Mouse (Mus musculus): ENCODE results near the gene Kcnip1. TPM values are rescaled to one million over a fixed set of nuclear protein-coding genes. Genes with fewer than 3 reads are reported as not detected.
A peak's percentile ranks its signal among the peaks of the same experiment; 100 is the strongest.

The Kcnip1 gene
- total RNA-seq, 2 experiments from 2014 or later = 0.11 TPM; not detected in 1

DNA sequence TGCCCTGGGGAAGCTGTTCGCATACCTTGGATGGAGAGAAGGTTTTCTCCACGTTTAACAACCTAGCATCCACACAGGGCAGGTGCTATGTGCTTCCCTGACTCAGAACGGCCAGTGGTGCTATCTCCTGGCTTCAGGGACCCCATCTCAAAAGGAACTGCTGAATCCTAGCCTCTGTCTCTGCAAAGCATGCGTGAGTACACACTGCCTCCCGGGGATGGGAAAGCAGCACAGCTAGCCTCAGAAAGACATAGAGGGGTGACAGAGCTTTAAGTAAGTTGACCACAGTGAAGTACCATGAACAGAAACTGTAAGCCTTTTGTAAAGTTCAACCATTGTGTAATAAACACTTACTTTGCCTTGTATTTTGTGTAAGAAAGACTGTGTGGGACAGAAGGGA, 544 bp upstream of the Kcnip1 start:
- no peak for DNase-seq
- intact Hi-C loops (cut with DNase I) = no loop called here

- no peak for DNase-seq
- intact Hi-C loops (cut with DNase I) = no loop called here
These were observed 3.0 kb downstream of the Kcnip1 start for GRCm38 (mm10) chr11:33990002-33990401.

GRCm38 (mm10) chr11:33986525-33986924, 6.4 kb downstream of the Kcnip1 start:
- DNase-seq = no peak
- intact Hi-C loops (cut with DNase I) = no loop called here

DNA sequence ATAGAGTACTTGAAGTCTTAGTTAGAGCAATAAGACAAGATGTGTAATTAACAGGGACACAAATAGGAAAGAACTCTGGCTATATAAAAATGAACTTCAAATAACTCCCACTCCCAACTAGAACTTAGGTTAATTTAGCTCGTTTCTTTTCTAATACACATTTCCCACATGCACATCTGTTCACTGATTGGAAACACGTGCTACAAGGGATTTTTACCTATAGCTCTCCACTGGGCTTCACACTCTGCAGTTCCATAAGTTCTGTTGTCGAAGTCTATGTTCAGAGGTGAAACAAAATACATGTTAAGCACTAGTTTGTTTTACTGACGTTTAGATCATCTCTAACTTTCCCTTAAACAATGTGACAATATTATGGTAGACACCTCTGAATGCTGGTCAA, 12.8 kb downstream of the Kcnip1 start:
- intact Hi-C loops (cut with DNase I) = no loop called here
- DNase-seq = no peak

GRCm38 (mm10) chr11:33975121-33975520, 17.8 kb downstream of the Kcnip1 start:
- intact Hi-C loops (cut with DNase I) = no loop called here
- DNase-seq = no peak

GRCm38 (mm10) chr11:33974341-33975040, 18.5 kb downstream of the Kcnip1 start:
- intact Hi-C loops (cut with DNase I) = no loop called here
- no peak for DNase-seq

DNA sequence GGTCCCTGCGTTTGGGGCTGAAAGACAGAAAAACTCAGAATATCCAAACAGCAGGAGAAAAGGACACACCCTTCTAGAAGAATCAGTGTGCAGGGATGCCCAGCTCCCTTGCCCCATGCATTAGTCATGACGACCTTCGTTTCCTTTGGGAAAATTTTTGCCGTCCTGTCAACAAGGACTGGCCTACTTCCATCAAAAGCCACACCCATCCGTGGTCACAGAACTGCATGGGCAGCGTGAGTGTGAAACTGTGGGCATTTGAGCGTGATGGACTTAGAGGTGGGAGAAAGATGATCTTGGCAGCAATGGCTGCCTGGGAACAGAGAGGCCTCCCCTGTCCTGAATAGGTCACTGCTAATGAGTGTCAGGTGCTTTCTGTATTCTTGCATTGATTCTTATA, 20.8 kb downstream of the Kcnip1 start:
- intact Hi-C loops (cut with DNase I) = no loop called here
- no peak for DNase-seq

DNA sequence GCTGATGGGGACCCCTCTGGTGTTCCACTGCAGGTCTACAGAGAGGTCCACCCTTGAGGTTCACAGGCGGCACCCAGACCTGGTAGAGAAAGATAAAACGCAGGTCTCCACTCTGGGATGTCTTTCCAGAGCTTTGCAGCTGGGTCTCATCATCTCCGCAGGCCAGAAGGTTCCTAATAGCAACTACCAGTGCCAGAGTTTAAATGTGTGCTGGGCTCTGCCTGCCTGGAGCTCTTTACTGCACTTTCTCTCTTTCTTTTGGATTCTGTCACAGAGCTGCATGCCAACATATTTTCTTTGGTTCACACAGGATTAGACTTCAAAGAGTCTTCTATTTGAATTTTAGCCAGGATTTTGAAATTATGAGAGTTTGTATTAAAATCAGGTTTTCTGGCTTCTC, 23.8 kb downstream of the Kcnip1 start:
- no peak for DNase-seq

DNA sequence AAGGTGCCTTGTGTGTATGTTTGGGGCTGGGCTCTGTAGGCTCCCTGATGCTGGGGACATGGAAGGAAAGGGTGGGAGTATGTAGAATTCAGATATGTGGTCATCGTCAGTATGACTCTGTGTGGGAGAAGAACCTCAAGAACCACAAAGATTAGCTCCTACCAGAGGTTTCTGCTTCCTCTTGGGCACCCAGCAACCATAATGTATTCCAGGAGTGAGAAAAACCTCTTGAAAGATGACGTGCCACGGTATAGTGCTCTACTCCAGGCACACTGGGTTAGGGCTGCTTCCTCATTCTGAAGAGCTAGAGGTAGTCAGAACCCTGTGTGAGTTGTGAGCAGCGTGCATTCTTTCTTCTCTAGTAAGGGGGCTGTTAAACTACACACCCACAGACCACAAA, 25.2 kb downstream of the Kcnip1 start:
- intact Hi-C loops (cut with DNase I) = no loop called here
- no peak for DNase-seq

More for the DNA sequence above, 23.8 kb downstream of the Kcnip1 start:
- intact Hi-C loops (cut with DNase I) = no loop called here

DNA sequence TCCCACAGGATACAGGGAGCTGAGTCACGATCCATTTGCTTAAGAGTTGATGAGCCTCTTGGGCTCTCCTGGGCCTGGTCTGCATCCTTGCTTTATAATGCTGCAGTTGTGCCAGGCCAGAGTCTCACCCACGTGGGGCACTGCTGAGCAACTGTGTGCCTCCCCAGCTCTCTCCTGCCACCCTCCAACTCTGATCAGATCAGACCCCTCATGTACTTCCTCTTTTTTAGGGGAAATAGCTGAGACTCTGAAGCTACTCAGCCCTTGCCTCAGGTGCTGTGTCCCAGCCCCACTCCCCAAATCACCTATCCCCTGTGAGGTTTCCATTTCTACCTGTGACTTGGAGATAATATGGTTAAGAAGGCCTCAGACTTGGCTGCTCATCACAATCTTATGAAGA, 27.6 kb downstream of the Kcnip1 start:
- intact Hi-C loops (cut with DNase I) = no loop called here
- no peak for DNase-seq

GRCm38 (mm10) chr11:33962688-33963407, 30.1 kb downstream of the Kcnip1 start, which contains the start of gene Kcnmb1:
Gene Kcnmb1, plus strand, starts transcription at chr11:33963013.
- DNase-seq = no peak
- intact Hi-C loops (cut with DNase I) = no loop called here

DNA sequence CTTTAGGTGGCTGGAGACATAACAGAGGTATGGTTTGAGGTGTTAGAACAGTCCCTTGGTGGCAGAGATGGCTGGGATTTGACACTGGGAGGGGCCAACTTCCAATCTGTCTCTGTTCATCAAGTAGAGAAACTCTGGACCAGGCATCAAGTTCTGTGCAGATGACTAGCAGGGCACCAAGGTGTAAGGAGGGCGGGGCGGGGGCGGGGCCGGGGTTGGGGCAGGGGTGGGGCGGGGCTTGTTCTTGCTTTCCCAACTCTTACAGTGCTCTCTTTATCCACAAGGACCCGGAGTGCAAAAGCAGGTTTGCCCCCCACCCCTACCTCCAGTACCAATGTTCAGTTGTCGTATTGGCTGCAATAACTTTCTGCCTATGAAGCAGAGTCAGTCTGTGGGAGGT, 30.8 kb downstream of the Kcnip1 start:
- DNase-seq = no peak

GRCm38 (mm10) chr11:33958713-33959112, 34.2 kb downstream of the Kcnip1 start:
- peak; percentile 44 to 64 for DNase-seq
- intact Hi-C loops (cut with DNase I) = loop anchor here (10.0 kb wide), 1 partner anchor 256 kb away; no protein-coding TSS in a partner anchor

More for the DNA sequence above, 30.8 kb downstream of the Kcnip1 start:
- intact Hi-C loops (cut with DNase I) = no loop called here

DNA sequence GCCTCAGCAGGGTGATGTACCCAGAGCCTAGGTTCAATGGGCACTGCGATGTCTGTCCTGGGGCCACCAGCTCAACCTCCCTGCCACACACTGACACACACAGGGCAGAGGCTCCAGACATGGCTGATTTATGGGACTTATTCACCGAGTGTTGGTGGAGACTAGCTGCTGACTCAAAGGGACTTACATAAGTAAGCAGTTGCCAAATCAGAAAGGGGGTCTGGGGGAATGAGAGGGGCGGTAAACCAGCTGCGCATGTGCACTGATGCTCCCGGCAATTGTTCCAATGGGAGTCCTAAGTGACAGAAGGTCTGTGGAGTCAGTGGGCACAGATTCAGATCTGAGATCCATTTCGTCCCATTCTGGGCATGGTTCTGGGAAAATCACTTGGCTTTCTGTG, 35.4 kb downstream of the Kcnip1 start:
- intact Hi-C loops (cut with DNase I) = loop anchor here (10.0 kb wide), 1 partner anchor 257 kb away; no protein-coding TSS in a partner anchor

DNA sequence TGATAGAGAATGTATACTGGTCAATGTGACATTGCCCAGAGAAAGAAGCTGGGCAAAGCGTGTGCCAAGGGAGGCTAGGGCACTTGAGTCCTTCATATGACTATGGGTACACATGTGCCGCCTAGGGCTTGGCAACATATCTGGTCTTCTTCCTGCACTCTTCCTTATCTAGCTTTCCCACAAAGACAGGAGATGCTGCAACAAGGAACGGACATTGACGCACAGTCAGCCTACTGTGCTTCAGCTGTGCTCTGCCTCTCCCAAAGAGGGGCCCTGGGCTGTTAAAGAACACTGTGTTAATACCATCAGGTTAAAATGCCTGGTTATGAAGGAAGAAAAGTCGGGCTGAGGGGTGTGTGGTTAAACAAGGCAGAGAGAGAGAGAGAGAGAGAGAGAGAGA, 36.3 kb downstream of the Kcnip1 start:
- intact Hi-C loops (cut with DNase I) = loop anchor here (10.0 kb wide), 1 partner anchor 258 kb away; no protein-coding TSS in a partner anchor
- DNase-seq = no peak

More for the DNA sequence above, 35.4 kb downstream of the Kcnip1 start:
- no peak for DNase-seq

DNA sequence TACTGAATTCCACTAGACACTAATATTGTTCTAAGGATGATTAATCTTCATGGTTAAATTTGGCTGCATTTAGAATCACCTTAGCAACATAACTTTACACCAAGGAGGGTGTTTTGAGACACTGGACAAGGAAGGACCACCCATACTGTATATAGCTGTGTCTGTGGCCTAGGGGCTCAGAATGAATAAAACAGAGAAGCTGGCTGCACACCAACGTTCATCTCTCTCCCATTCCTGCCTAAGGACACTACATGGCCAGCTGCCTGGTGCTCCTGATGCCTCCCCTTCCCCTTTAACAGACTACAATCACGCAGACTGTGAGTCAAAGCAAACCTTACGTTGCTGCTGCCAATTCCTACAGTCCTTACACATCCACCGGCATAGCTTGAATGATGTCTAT, 37.0 kb downstream of the Kcnip1 start:
- no peak for DNase-seq
- intact Hi-C loops (cut with DNase I) = loop anchor here (10.0 kb wide), 1 partner anchor 259 kb away; no protein-coding TSS in a partner anchor

GRCm38 (mm10) chr11:33951684-33952625, 41.0 kb downstream of the Kcnip1 start:
- intact Hi-C loops (cut with DNase I) = loop anchor here (10.0 kb wide), 1 partner anchor 263 kb away; no protein-coding TSS in a partner anchor
- no peak for DNase-seq

- DNase-seq = no peak
- intact Hi-C loops (cut with DNase I) = loop anchor here (10.0 kb wide), 1 partner anchor 264 kb away; no protein-coding TSS in a partner anchor
These were observed 41.8 kb downstream of the Kcnip1 start for GRCm38 (mm10) chr11:33951155-33951554.

- intact Hi-C loops (cut with DNase I) = no loop called here
These were observed 46.5 kb downstream of the Kcnip1 start for GRCm38 (mm10) chr11:33946501-33946900.

DNA sequence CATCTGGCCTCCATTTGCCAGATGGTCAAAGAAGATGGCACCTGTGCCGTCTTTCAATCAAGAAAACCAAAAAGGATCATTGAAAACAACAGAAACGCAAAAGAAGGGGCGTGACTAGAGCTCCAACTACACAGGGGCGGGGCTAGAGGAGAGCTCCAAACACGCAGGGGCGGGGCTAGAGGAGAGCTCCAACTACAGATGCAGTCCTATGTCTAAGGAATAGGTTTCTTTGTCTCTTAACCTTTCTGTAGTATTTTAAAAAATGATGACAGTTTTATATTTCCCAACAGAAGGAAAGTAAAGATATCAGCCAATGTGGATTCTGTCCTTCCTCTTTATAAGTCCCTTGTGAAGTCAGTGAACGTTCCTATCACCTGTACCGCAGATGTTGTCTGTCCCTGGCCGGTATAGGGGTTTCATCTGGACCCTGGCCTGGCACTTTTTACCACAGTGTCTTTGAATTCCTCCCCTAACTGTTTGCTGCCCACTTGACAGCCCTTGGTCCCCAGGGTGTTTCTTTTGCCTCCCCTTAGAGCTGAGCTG, 48.1 kb downstream of the Kcnip1 start:
- no peak for DNase-seq
- intact Hi-C loops (cut with DNase I) = no loop called here

More at GRCm38 (mm10) chr11:33946501-33946900, 46.5 kb downstream of the Kcnip1 start:
- DNase-seq = no peak

Data from heart, postnatal 36 days (tissue).